Mouse (Mus musculus) stomach, postnatal 0 days (tissue): ENCODE data around the gene Pabpc6. TPM values are rescaled to one million over a fixed set of nuclear protein-coding genes. Genes with fewer than 3 reads are reported as not detected.

ENCODE experiments used
- ATAC-seq: fragments of 200-750 bp; cut with Nextera tagmentation; 2 replicates; pipeline ENCODE4 v1.8.0; 2017; ENCODE audit not compliant: low FRiP score, low TSS enrichment
- DNase-seq: peaks from one replicate; pipeline ENCODE4 v3.0.0-alpha.2; 2016; ENCODE audit warnings: low spot score
- H3K27ac ChIP-seq: fragments of 300-500 bp; sonication (generic); replicated peaks from 2 replicates; pipeline ENCODE4 v1.5.1; 2014; ENCODE audit warnings: mild to moderate bottlenecking, control low read depth
- H3K27me3 ChIP-seq: fragments of 300-500 bp; sonication (generic); 2 replicates; pipeline ENCODE4 v1.6.1; 2014; ENCODE audit warnings: low read length; ENCODE audit not compliant: control insufficient read depth, insufficient read depth
- H3K36me3 ChIP-seq: fragments of 300-500 bp; sonication (generic); 2 replicates; pipeline ENCODE4 v1.6.1; 2014; ENCODE audit warnings: low read length, mixed read lengths; ENCODE audit not compliant: control insufficient read depth, insufficient read depth
- H3K4me1 ChIP-seq: fragments of 300-500 bp; sonication (generic); replicated peaks from 2 replicates; pipeline ENCODE4 v1.6.1; 2014; ENCODE audit warnings: antibody characterized with exemption; ENCODE audit not compliant: control insufficient read depth, insufficient read depth
- H3K4me2 ChIP-seq: fragments of 300-500 bp; sonication (generic); replicated peaks from 2 replicates; pipeline ENCODE4 v1.6.1; 2014; ENCODE audit warnings: low read depth, mild to moderate bottlenecking, control low read depth, moderate library complexity
- H3K4me3 ChIP-seq: fragments of 300-500 bp; sonication (generic); 2 replicates; pipeline ENCODE4 v1.5.1; 2014; ENCODE audit warnings: low read depth, low read length, control low read depth
- H3K9ac ChIP-seq: fragments of 300-500 bp; sonication (generic); 2 replicates; pipeline ENCODE4 v1.6.1; 2014; ENCODE audit warnings: mild to moderate bottlenecking, low read length, control low read depth, mixed read lengths
- H3K9me3 ChIP-seq: fragments of 300-500 bp; sonication (generic); 2 replicates; pipeline ENCODE4 v1.6.1; 2016; ENCODE audit warnings: low read length; ENCODE audit not compliant: control insufficient read depth
- CTCF ChIP-seq: IDR thresholded peaks from 2 replicates; pipeline ENCODE4 v1.5.1; 2016; ENCODE audit warnings: antibody characterized with exemption, low read depth, mild to moderate bottlenecking, moderate library complexity
- EP300 ChIP-seq: optimal IDR thresholded peaks from 2 replicates; pipeline ENCODE3; 2016; ENCODE audit warnings: antibody characterized with exemption
- polyA plus RNA-seq: library from polyadenylated mRNA; unstranded; fragments of >200 nt; fragmentation: Nextera tagmentation; extraction: Ambion mirVana; gene quantifications from 2 replicates; pipeline ENCODE4 v1.2.1, GENCODE M21; 2015

Gene Pabpc6
- polyA plus RNA-seq, 1 experiment from 2014 or later: not detected

GRCm38 (mm10) chr17:9627011-9627410 lies 42.5 kb downstream of the Pabpc6 start:
- TF ChIP-seq CTCF: no peak
- TF ChIP-seq EP300: no peak
- H3K4me3 ChIP-seq: no peak overlapping the region
- H3K4me2 ChIP-seq: no peak overlapping the region
- no peak overlapping the region for H3K9ac ChIP-seq
- ATAC-seq (no peak), DNase-seq (no peak)
- H3K9me3 ChIP-seq: no peaks in the 10 kb centered on the region
- no peaks in the 10 kb centered on the region for H3K27me3 ChIP-seq
- H3K4me1 ChIP-seq: no peaks in the 10 kb centered on the region
- H3K27ac ChIP-seq: no peak overlapping the region
- H3K36me3 ChIP-seq: no peaks in the 10 kb centered on the region

Other genes with a start within 250 kb of the Pabpc6 start
- gene Gm17728, start 247.7 kb downstream of the Pabpc6 start, polyA plus RNA-seq: not detected in 2 replicates